Mouse (Mus musculus) limb, embryonic 15.5 days (tissue): ENCODE measurements around the gene Vrk1. TPM values are rescaled to one million over a fixed set of nuclear protein-coding genes. Genes with fewer than 3 reads are reported as not detected.

ENCODE experiments used
- ATAC-seq: fragments of 200-750 bp; cut with Nextera tagmentation; 2 replicates; pipeline ENCODE4 v1.8.0; 2017; ENCODE audit warnings: low read depth, moderate TSS enrichment; ENCODE audit not compliant: insufficient number of reproducible peaks, low FRiP score, low TSS enrichment
- H3K27ac ChIP-seq: fragments of 300-500 bp; sonication (generic); 2 replicates; pipeline ENCODE4 v1.5.1; 2015; ENCODE audit warnings: moderate library complexity, mild to moderate bottlenecking, inconsistent platforms
- H3K27me3 ChIP-seq: fragments of 300-500 bp; sonication (generic); 2 replicates; pipeline ENCODE4 v1.6.1; 2015; ENCODE audit warnings: inconsistent platforms
- H3K36me3 ChIP-seq: fragments of 300-500 bp; sonication (generic); 2 replicates; pipeline ENCODE4 v1.6.1; 2015; ENCODE audit warnings: inconsistent platforms
- H3K4me1 ChIP-seq: fragments of 300-500 bp; sonication (generic); 2 replicates; pipeline ENCODE4 v1.6.1; 2015; ENCODE audit warnings: inconsistent platforms
- H3K4me2 ChIP-seq: fragments of 300-500 bp; sonication (generic); 2 replicates; pipeline ENCODE4 v1.6.1; 2015; ENCODE audit warnings: mild to moderate bottlenecking, inconsistent platforms
- H3K4me3 ChIP-seq: fragments of 300-500 bp; sonication (generic); 2 replicates; pipeline ENCODE4 v1.5.1; 2015; ENCODE audit warnings: mild to moderate bottlenecking, inconsistent platforms
- H3K9ac ChIP-seq: fragments of 300-500 bp; sonication (generic); 2 replicates; pipeline ENCODE4 v1.6.1; 2015; ENCODE audit warnings: inconsistent platforms
- H3K9me3 ChIP-seq: fragments of 300-500 bp; sonication (generic); 2 replicates; pipeline ENCODE4 v1.6.1; 2016; ENCODE audit warnings: inconsistent platforms
- WGBS: fragments of 180-500 bp; shearing (Covaris S2); methylation state at CpG from one replicate; pipeline ENCODE4 v1.1.7; 2015; 5-methylcytosine and 5-hydroxymethylcytosine counted together
- polyA plus RNA-seq: library from polyadenylated mRNA; unstranded; fragments of >200 nt; fragmentation: Nextera tagmentation; extraction: Ambion mirVana; gene quantifications from 2 replicates; pipeline ENCODE4 v1.2.1, GENCODE M21; 2015

The Vrk1 gene
- polyA plus RNA-seq, 1 experiment from 2014 or later, result 51.8 TPM

GRCm38 (mm10) chr12:106071575-106072166, 61.6 kb downstream of the Vrk1 start:
- ATAC-seq, result no peak
- H3K4me3 ChIP-seq, result no peak overlapping the region
- H3K27me3 ChIP-seq, result no peaks in the 10 kb centered on the region
- H3K9ac ChIP-seq, result no peak overlapping the region
- H3K4me2 ChIP-seq, result no peak overlapping the region
- H3K27ac ChIP-seq, result no peak overlapping the region
- H3K36me3 ChIP-seq, result peaks cover 13% of the 10 kb centered on the region; the same call in 1 of the 2 replicates
- WGBS, result 51% methylated on average over 10 of the region's 10 CpGs
- H3K9me3 ChIP-seq, result no peaks in the 10 kb centered on the region
- 0 out of 2 replicates have a peak, but pooled peaks cover 7% of the 10 kb centered on the region for H3K4me1 ChIP-seq

GRCm38 (mm10) chr12:106074371-106075155, 64.5 kb downstream of the Vrk1 start:
- Histone ChIP-seq H3K4me2 (no peak overlapping the region), H3K9ac (no peak overlapping the region), H3K27me3 (no peaks in the 10 kb centered on the region), H3K4me1 (0 out of 2 replicates have a peak, but pooled peaks cover 7% of the 10 kb centered on the region), H3K27ac (no peak overlapping the region), H3K4me3 (no peak overlapping the region), H3K36me3 (peaks cover 13% of the 10 kb centered on the region; the same call in 1 of the 2 replicates), H3K9me3 (no peaks in the 10 kb centered on the region)
- no peak for ATAC-seq
- 88% methylated on average over 12 of the region's 12 CpGs for WGBS

GRCm38 (mm10) chr12:106076131-106076530, 66.1 kb downstream of the Vrk1 start:
- Histone ChIP-seq H3K4me2 (no peak overlapping the region), H3K9me3 (no peaks in the 10 kb centered on the region), H3K36me3 (peaks cover 8% of the 10 kb centered on the region; the same call in 1 of the 2 replicates), H3K27ac (no peak overlapping the region), H3K4me1 (peaks cover 9% of the 10 kb centered on the region), H3K4me3 (no peak overlapping the region), H3K27me3 (no peaks in the 10 kb centered on the region), H3K9ac (no peak overlapping the region)
- WGBS, result 93% methylated on average over 15 of the region's 15 CpGs
- no peak for ATAC-seq

- no peak overlapping the region for H3K9ac ChIP-seq
- ATAC-seq, result no peak
- H3K27me3 ChIP-seq, result no peaks in the 10 kb centered on the region
- peaks cover 3% of the 10 kb centered on the region; the same call in 1 of the 2 replicates for H3K36me3 ChIP-seq
- H3K27ac ChIP-seq, result no peak overlapping the region
- no peaks in the 10 kb centered on the region for H3K9me3 ChIP-seq
- H3K4me1 ChIP-seq, result peaks cover 5% of the 10 kb centered on the region
- no peak overlapping the region for H3K4me3 ChIP-seq
- WGBS, result 62% methylated on average over 5 of the region's 5 CpGs
- no peak overlapping the region for H3K4me2 ChIP-seq
These were observed 70.5 kb downstream of the Vrk1 start for GRCm38 (mm10) chr12:106080511-106080910.

- H3K9ac ChIP-seq, result no peak overlapping the region
- WGBS, result 30% methylated on average over 23 of the region's 23 CpGs
These were observed 71.1 kb downstream of the Vrk1 start for GRCm38 (mm10) chr12:106080945-106081747.

GRCm38 (mm10) chr12:106081748-106082140, 71.7 kb downstream of the Vrk1 start:
- WGBS, result 43% methylated on average over 7 of the region's 7 CpGs
- no peaks in the 10 kb centered on the region for H3K27me3 ChIP-seq
- H3K27ac ChIP-seq, result no peak overlapping the region
- no peak overlapping the region for H3K4me2 ChIP-seq
- no peak overlapping the region for H3K9ac ChIP-seq
- H3K4me1 ChIP-seq, result peaks cover 5% of the 10 kb centered on the region
- H3K36me3 ChIP-seq, result no peaks in the 10 kb centered on the region
- no peak overlapping the region for H3K4me3 ChIP-seq
- no peak for ATAC-seq
- no peaks in the 10 kb centered on the region for H3K9me3 ChIP-seq

More at GRCm38 (mm10) chr12:106080945-106081747, 71.1 kb downstream of the Vrk1 start:
- Histone ChIP-seq H3K4me2 (no peak overlapping the region), H3K4me1 (peaks cover 5% of the 10 kb centered on the region), H3K9me3 (no peaks in the 10 kb centered on the region), H3K27ac (no peak overlapping the region), H3K36me3 (peaks cover 1% of the 10 kb centered on the region; the same call in 1 of the 2 replicates), H3K4me3 (no peak overlapping the region), H3K27me3 (no peaks in the 10 kb centered on the region)
- no peak for ATAC-seq

GRCm38 (mm10) chr12:106082191-106082957, 72.3 kb downstream of the Vrk1 start:
- Histone ChIP-seq H3K27ac (no peak overlapping the region), H3K4me3 (no peak overlapping the region), H3K4me2 (no peak overlapping the region), H3K9me3 (no peaks in the 10 kb centered on the region), H3K36me3 (no peaks in the 10 kb centered on the region), H3K27me3 (no peaks in the 10 kb centered on the region), H3K4me1 (peaks cover 5% of the 10 kb centered on the region), H3K9ac (no peak overlapping the region)
- no peak; the same call in 1 of the 2 replicates for ATAC-seq
- 55% methylated on average over 16 of the region's 16 CpGs for WGBS

- no peak for ATAC-seq
These were observed 72.9 kb downstream of the Vrk1 start for GRCm38 (mm10) chr12:106082958-106083381.

GRCm38 (mm10) chr12:106084126-106084525, 74.1 kb downstream of the Vrk1 start:
- Histone ChIP-seq H3K36me3 (no peaks in the 10 kb centered on the region), H3K4me3 (no peak overlapping the region), H3K27me3 (no peaks in the 10 kb centered on the region), H3K27ac (no peak overlapping the region), H3K4me2 (no peak overlapping the region), H3K9me3 (no peaks in the 10 kb centered on the region), H3K9ac (no peak overlapping the region), H3K4me1 (peaks cover 5% of the 10 kb centered on the region)
- WGBS, result 91% methylated on average over 12 of the region's 12 CpGs
- ATAC-seq, result no peak

More at GRCm38 (mm10) chr12:106082958-106083381, 72.9 kb downstream of the Vrk1 start:
- H3K36me3 ChIP-seq, result no peaks in the 10 kb centered on the region
- no peak overlapping the region for H3K27ac ChIP-seq
- peaks cover 5% of the 10 kb centered on the region for H3K4me1 ChIP-seq
- no peaks in the 10 kb centered on the region for H3K27me3 ChIP-seq
- WGBS, result 56% methylated on average over 11 of the region's 11 CpGs
- no peaks in the 10 kb centered on the region for H3K9me3 ChIP-seq
- H3K4me3 ChIP-seq, result no peak overlapping the region
- H3K4me2 ChIP-seq, result no peak overlapping the region
- H3K9ac ChIP-seq, result no peak overlapping the region

GRCm38 (mm10) chr12:106094827-106095226, 84.8 kb downstream of the Vrk1 start:
- 92% methylated on average over 9 of the region's 9 CpGs for WGBS
- Histone ChIP-seq H3K27me3 (no peaks in the 10 kb centered on the region), H3K4me2 (no peak overlapping the region), H3K4me3 (no peak overlapping the region), H3K36me3 (no peaks in the 10 kb centered on the region), H3K4me1 (no peaks in the 10 kb centered on the region), H3K27ac (no peak overlapping the region), H3K9me3 (no peaks in the 10 kb centered on the region), H3K9ac (no peak overlapping the region)
- no peak for ATAC-seq

- Histone ChIP-seq H3K9me3 (no peaks in the 10 kb centered on the region), H3K36me3 (no peaks in the 10 kb centered on the region), H3K27me3 (no peaks in the 10 kb centered on the region), H3K9ac (no peak overlapping the region), H3K4me1 (peaks cover 11% of the 10 kb centered on the region), H3K27ac (no peak overlapping the region), H3K4me3 (no peak overlapping the region), H3K4me2 (no peak overlapping the region)
- ATAC-seq, result no peak
- WGBS, result 94% methylated on average over 6 of the region's 6 CpGs
These were observed 92.0 kb downstream of the Vrk1 start for GRCm38 (mm10) chr12:106102003-106102402.
